10 mouse cellular contexts compared by ENCODE assay signal in genomic region chr10:79805636-79806035, GRCm38 (mm10). TPM values are rescaled to one million over a fixed set of nuclear protein-coding genes. Genes with fewer than 3 reads are reported as not detected.
DNase-seq lines count a peak whose midpoint lies in the region; ATAC-seq and TF ChIP-seq lines count a peak whose summit lies in the region.
"Had no signal": no experiment of that assay in that cellular context is flagged by ENCODE, and none has a peak within 500 bp of the region (broad histone marks: within the 10 kb centered on the region; RNA-seq: fewer than 3 reads in every experiment).

No protein-coding gene starts in this region.

- no peaks in the 10 kb centered on the region for H3K27me3 ChIP-seq in cerebellum, adult 2 months (ENCODE audit: control insufficient read depth, insufficient read depth, low read length)
- H3K27me3 ChIP-seq in neural tube, embryonic 13.5 days: no peaks in the 10 kb centered on the region
- no peaks in the 10 kb centered on the region for H3K27me3 ChIP-seq in neural tube, embryonic 15.5 days (replicated peaks)
- no peaks in the 10 kb centered on the region for H3K27me3 ChIP-seq in stomach, postnatal 0 days (ENCODE audit: control insufficient read depth, insufficient read depth, low read length)
- H3K27me3 ChIP-seq: lung, embryonic 15.5 days had no signal

- 51% methylated on average over 11 of the region's 11 CpGs for WGBS in cerebellum, adult 2 months
- WGBS in neural tube, embryonic 13.5 days: 78% methylated on average over 11 of the region's 11 CpGs
- 81% methylated on average over 11 of the region's 11 CpGs for WGBS in neural tube, embryonic 15.5 days
- 62% methylated on average over 11 of the region's 11 CpGs for WGBS in stomach, postnatal 0 days

- H3K4me2 ChIP-seq in neural tube, embryonic 13.5 days: no peak overlapping the region
- H3K4me2 ChIP-seq in neural tube, embryonic 15.5 days: no peak overlapping the region
- H3K4me2 ChIP-seq in stomach, postnatal 0 days (replicated peaks; ENCODE audit: low read depth): no peak overlapping the region
- H3K4me2 ChIP-seq: lung, embryonic 15.5 days had no signal

- H3K27ac ChIP-seq in cerebellum, adult 2 months (ENCODE audit: insufficient read depth, low read length): peak overlapping the region; percentile 40; the same call in 1 of the 2 replicates
- H3K27ac ChIP-seq in neural tube, embryonic 13.5 days (replicated peaks): peak overlapping the region; percentile 97; the same call in 1 of the 2 replicates
- no peak overlapping the region for H3K27ac ChIP-seq in neural tube, embryonic 15.5 days (replicated peaks)
- no peak overlapping the region for H3K27ac ChIP-seq in stomach, postnatal 0 days (replicated peaks)
- H3K27ac ChIP-seq: lung, embryonic 15.5 days had no signal

- ATAC-seq in neural tube, embryonic 13.5 days (ENCODE audit: low read depth): no peak
- ATAC-seq in neural tube, embryonic 15.5 days (ENCODE audit: low FRiP score): no peak
- peak; percentile 6; the same call in 1 of the 2 replicates for ATAC-seq in stomach, postnatal 0 days (ENCODE audit: low FRiP score, low TSS enrichment)

- no peak for DNase-seq in cerebellum, adult 2 months
- DNase-seq in cerebellum, postnatal 10 days: no peak
- peak; percentile 54 for DNase-seq in kidney, adult 18-20 months
- no peak for DNase-seq in stomach, postnatal 0 days (ENCODE audit: low spot score)
- DNase-seq in B cell, adult 2 months: no peak
- no peak for DNase-seq in T-cell, adult 2 months (ENCODE audit: low spot score)
- DNase-seq: cerebellum, adult 9-10 months had no signal

- no peak for TF ChIP-seq EP300 in stomach, postnatal 0 days (optimal IDR thresholded peaks at IDR 0.05)

- TF ChIP-seq POLR2A in cerebellum, adult 2 months (IDR thresholded peaks at IDR 0.05; ENCODE audit: borderline replicate concordance, insufficient read depth, low read length): no peak

- TF ChIP-seq CTCF in cerebellum, adult 2 months (IDR thresholded peaks at IDR 0.05; ENCODE audit: borderline replicate concordance, insufficient read depth, low read depth, low read length): no peak
- no peak for TF ChIP-seq CTCF in stomach, postnatal 0 days (IDR thresholded peaks at IDR 0.05; ENCODE audit: low read depth)

- peaks cover 62% of the 10 kb centered on the region for H3K4me1 ChIP-seq in cerebellum, adult 2 months (ENCODE audit: control insufficient read depth, insufficient read depth, low read length)
- H3K4me1 ChIP-seq in neural tube, embryonic 13.5 days (replicated peaks): peaks cover 80% of the 10 kb centered on the region
- H3K4me1 ChIP-seq in neural tube, embryonic 15.5 days: peaks cover 68% of the 10 kb centered on the region
- no peaks in the 10 kb centered on the region for H3K4me1 ChIP-seq in stomach, postnatal 0 days (replicated peaks; ENCODE audit: control insufficient read depth, insufficient read depth)

- peak overlapping the region; percentile 39; the same call in 1 of the 2 replicates for H3K9ac ChIP-seq in neural tube, embryonic 13.5 days
- no peak overlapping the region for H3K9ac ChIP-seq in neural tube, embryonic 15.5 days (replicated peaks)
- H3K9ac ChIP-seq in stomach, postnatal 0 days (ENCODE audit: low read length): no peak overlapping the region
- H3K9ac ChIP-seq: lung, embryonic 15.5 days had no signal

- no peak overlapping the region for H3K4me3 ChIP-seq in cerebellum, adult 2 months (replicated peaks; ENCODE audit: insufficient read depth, low read depth, low read length)
- H3K4me3 ChIP-seq in neural tube, embryonic 13.5 days: no peak overlapping the region
- H3K4me3 ChIP-seq in neural tube, embryonic 15.5 days (replicated peaks): no peak overlapping the region
- no peak overlapping the region for H3K4me3 ChIP-seq in stomach, postnatal 0 days (ENCODE audit: low read depth, low read length)
- H3K4me3 ChIP-seq: lung, embryonic 15.5 days had no signal

- peaks cover 41% of the 10 kb centered on the region for H3K36me3 ChIP-seq in neural tube, embryonic 13.5 days
- H3K36me3 ChIP-seq in neural tube, embryonic 15.5 days: peaks cover 31% of the 10 kb centered on the region
- 0 out of 2 replicates have a peak, but pooled peaks cover 3% of the 10 kb centered on the region for H3K36me3 ChIP-seq in stomach, postnatal 0 days (ENCODE audit: control insufficient read depth, insufficient read depth, low read length)

- H3K9me3 ChIP-seq in neural tube, embryonic 13.5 days: no peaks in the 10 kb centered on the region
- no peaks in the 10 kb centered on the region for H3K9me3 ChIP-seq in neural tube, embryonic 15.5 days (replicated peaks)
- H3K9me3 ChIP-seq in stomach, postnatal 0 days (ENCODE audit: control insufficient read depth, low read length): no peaks in the 10 kb centered on the region
- H3K9me3 ChIP-seq: lung, embryonic 15.5 days had no signal

RNA-seq across cellular contexts. Expression of gene Palm, which starts 12.3 kb away (rescaled TPM):
- 140 and 143 TPM in 2 replicates for polyA plus RNA-seq in cerebellum, adult 2 months (2012; rRNA removed)
- polyA plus RNA-seq in neural tube, embryonic 13.5 days (2015; fragmentation: Nextera tagmentation; extraction: Ambion mirVana): 214 and 231 TPM in 2 replicates
- 227 and 256 TPM in 2 replicates for polyA plus RNA-seq in neural tube, embryonic 15.5 days (2015; fragmentation: Nextera tagmentation; extraction: Ambion mirVana)
- 27.8 and 29.1 TPM in 2 replicates for polyA plus RNA-seq in stomach, postnatal 0 days (2015; fragmentation: Nextera tagmentation; extraction: Ambion mirVana)

RNA-seq across cellular contexts. Expression of gene Prss57, which starts 14.9 kb away (rescaled TPM):
- polyA plus RNA-seq in cerebellum, adult 2 months (2012; rRNA removed): 0.16 and 0.19 TPM in 2 replicates
- polyA plus RNA-seq in neural tube, embryonic 13.5 days (2015; fragmentation: Nextera tagmentation; extraction: Ambion mirVana): 0.07 and 0.69 TPM in 2 replicates
- polyA plus RNA-seq in neural tube, embryonic 15.5 days (2015; fragmentation: Nextera tagmentation; extraction: Ambion mirVana): 0.14 and 10.2 TPM in 2 replicates
- polyA plus RNA-seq in stomach, postnatal 0 days (2015; fragmentation: Nextera tagmentation; extraction: Ambion mirVana): 0.04 and 0.15 TPM in 2 replicates

RNA-seq across cellular contexts. Expression of gene Misp, which starts 15.2 kb away (rescaled TPM):
- polyA plus RNA-seq in cerebellum, adult 2 months (2012; rRNA removed): 0.29 and 0.41 TPM in 2 replicates
- polyA plus RNA-seq in neural tube, embryonic 13.5 days (2015; fragmentation: Nextera tagmentation; extraction: Ambion mirVana): 2.1 and 2.5 TPM in 2 replicates
- 0.33 and 11.5 TPM in 2 replicates for polyA plus RNA-seq in neural tube, embryonic 15.5 days (2015; fragmentation: Nextera tagmentation; extraction: Ambion mirVana)
- polyA plus RNA-seq in stomach, postnatal 0 days (2015; fragmentation: Nextera tagmentation; extraction: Ambion mirVana): 57.6 and 58.0 TPM in 2 replicates

RNA-seq across cellular contexts. Expression of gene Fstl3, which starts 28.6 kb away (rescaled TPM):
- 2.2 and 2.5 TPM in 2 replicates for polyA plus RNA-seq in cerebellum, adult 2 months (2012; rRNA removed)
- polyA plus RNA-seq in neural tube, embryonic 13.5 days (2015; fragmentation: Nextera tagmentation; extraction: Ambion mirVana): 1.9 and 2.8 TPM in 2 replicates
- 2.6 and 4.5 TPM in 2 replicates for polyA plus RNA-seq in neural tube, embryonic 15.5 days (2015; fragmentation: Nextera tagmentation; extraction: Ambion mirVana)
- 14.1 and 17.6 TPM in 2 replicates for polyA plus RNA-seq in stomach, postnatal 0 days (2015; fragmentation: Nextera tagmentation; extraction: Ambion mirVana)

RNA-seq across cellular contexts. Expression of gene Rnf126, which starts 38.9 kb away (rescaled TPM):
- polyA plus RNA-seq in cerebellum, adult 2 months (2012; rRNA removed): 126 and 127 TPM in 2 replicates
- 96.2 and 98.5 TPM in 2 replicates for polyA plus RNA-seq in neural tube, embryonic 13.5 days (2015; fragmentation: Nextera tagmentation; extraction: Ambion mirVana)
- 108 and 110 TPM in 2 replicates for polyA plus RNA-seq in neural tube, embryonic 15.5 days (2015; fragmentation: Nextera tagmentation; extraction: Ambion mirVana)
- 60.0 and 68.6 TPM in 2 replicates for polyA plus RNA-seq in stomach, postnatal 0 days (2015; fragmentation: Nextera tagmentation; extraction: Ambion mirVana)

Comparison
In these comparisons a context has a peak if more than half of its experiments do, and no peak if none do; other contexts are left out.
1. H3K27ac ChIP-seq: peak in cerebellum, adult 2 months (single experiment) and neural tube, embryonic 13.5 days (single experiment); none in neural tube, embryonic 15.5 days (single experiment) and stomach, postnatal 0 days (single experiment).